Mouse (Mus musculus) T-helper 1 cell (primary cell): Measurements from ENCODE around the gene Tpi1.

Experiments
- in situ Hi-C: fragments of 300-600 bp; cut with MboI, MseI; formaldehyde crosslinking; loops from one replicate; pipeline ENCODE4 v1.15.1; 2025; ENCODE audit warnings: high pct_unique_total_duplicates

Tpi1 gene

DNA sequence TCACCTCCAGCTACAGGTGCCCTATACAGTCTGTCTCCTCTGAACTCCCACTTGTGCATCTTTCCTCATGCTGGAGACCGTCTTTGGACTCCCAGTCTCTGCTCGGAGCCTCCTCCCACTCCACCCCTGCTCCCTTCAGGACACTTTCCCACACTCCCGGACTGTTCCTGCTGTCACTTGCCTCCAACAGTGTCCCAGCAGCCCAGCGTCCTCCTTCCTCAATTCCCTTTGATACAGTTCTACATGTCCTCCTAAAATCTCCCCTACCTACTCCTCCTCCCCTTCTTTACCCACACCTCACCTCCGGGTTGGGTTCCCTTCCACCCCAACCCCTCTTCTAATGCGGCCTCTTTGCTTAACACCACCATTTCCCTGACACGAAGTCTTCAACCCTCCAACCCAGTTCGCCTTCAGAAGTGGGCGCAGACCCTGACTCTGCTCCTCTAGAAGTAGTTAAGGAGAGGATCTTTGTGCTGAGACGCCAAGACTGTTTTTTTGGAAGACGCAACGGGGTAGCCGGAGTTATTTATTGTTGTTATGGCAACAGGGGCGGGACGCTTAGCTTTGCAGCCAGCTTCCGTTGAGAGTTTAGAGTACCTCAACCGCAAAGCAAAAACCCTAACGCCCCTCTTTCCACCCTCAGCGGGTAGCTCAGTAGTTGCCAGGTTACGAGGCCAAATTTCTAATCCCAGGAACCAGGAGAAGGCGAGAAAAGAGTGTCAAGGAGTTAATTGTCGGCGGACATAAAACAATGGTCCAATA, 34.7 kb downstream of the Tpi1 start, which contains the start of gene Lrrc23:
TSS of gene Lrrc23 (minus strand) at position 506 of the 762 bp plus-strand sequence.
- in situ Hi-C loops, result no loop called here

DNA sequence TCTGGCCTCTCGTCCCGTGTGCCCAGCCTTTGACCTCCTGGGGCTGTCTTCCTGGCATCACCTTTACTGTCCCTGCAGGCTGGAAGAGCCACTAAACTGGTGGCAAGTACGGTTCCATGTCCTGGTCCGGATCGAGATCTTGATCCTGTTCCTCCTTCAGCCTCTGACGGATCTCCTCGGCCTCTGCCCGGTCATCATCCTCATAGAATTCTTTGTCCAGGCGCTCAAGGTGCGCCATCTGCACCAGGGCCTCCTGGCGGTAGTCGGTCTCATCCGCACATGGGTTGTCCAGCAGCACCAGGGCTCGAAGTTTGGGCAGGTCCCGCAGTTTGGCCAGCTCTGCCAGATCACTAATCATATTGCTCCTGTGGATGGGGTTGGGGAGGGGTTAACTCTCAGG, 43.6 kb downstream of the Tpi1 start:
- in situ Hi-C loops, result no loop called here

- in situ Hi-C loops, result no loop called here
These were observed 44.1 kb downstream of the Tpi1 start for GRCm38 (mm10) chr6:124770013-124770412.

- in situ Hi-C loops, result loop anchor here (10.0 kb wide), 1 partner anchor 264 kb away; no protein-coding TSS in a partner anchor
These were observed 44.9 kb downstream of the Tpi1 start, which contains the start of gene Eno2 for GRCm38 (mm10) chr6:124769101-124769765. Eno2 (minus strand) TSS chr6:124769673.

- in situ Hi-C loops, result loop anchor here (10.0 kb wide), 1 partner anchor 264 kb away; no protein-coding TSS in a partner anchor
These were observed 45.4 kb downstream of the Tpi1 start for GRCm38 (mm10) chr6:124768704-124769044.

GRCm38 (mm10) chr6:124767920-124768703, 46.0 kb downstream of the Tpi1 start:
- in situ Hi-C loops, result loop anchor here (10.0 kb wide), 1 partner anchor 263 kb away; no protein-coding TSS in a partner anchor

DNA sequence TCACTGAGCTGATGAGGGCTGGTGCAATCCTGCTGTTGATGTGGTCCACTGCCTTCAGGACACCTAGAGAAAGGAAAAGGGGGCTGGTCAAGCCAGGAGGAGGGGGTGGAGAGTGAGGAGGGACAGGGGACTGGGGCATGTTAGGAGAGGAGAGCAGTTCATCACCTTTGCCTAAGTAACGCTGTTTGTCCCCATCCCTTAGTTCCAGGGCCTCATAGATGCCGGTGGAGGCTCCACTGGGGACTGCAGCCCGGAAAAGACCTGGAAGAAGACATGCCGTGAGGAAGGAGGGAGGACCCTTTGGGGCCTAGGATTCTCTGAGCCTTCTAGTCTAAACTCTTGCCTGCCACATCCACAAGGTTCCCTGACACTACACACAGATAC, 46.6 kb downstream of the Tpi1 start:
- in situ Hi-C loops, result loop anchor here (10.0 kb wide), 1 partner anchor 263 kb away; no protein-coding TSS in a partner anchor

GRCm38 (mm10) chr6:124765951-124766350, 48.1 kb downstream of the Tpi1 start:
- in situ Hi-C loops, result loop anchor here (10.0 kb wide), 1 partner anchor 261 kb away; no protein-coding TSS in a partner anchor
